Mouse (Mus musculus) heart, postnatal 14 days (tissue): ENCODE measurements around the gene Ntm. TPM values are rescaled to one million over a fixed set of nuclear protein-coding genes. Genes with fewer than 3 reads are reported as not detected.

Experiments used
- DNase-seq, 2 experiments: peaks; one replicate each; pipeline ENCODE4 v3.0.0; 2021 to 2022
- intact Hi-C: fragments of 180-260 bp; cut with DNase I; formaldehyde crosslinking; loops from one replicate; pipeline ENCODE4 v1.15.1; 2025
- total RNA-seq, 2 experiments: library from RNA; stranded (reverse); gene quantifications; 2 replicates each; pipeline ENCODE4 v1.2.3; 2021

The Ntm gene
- total RNA-seq, 2 experiments from 2014 or later = 3.3 to 3.5 TPM

GRCm38 (mm10) chr9:29389224-29389623, 573.7 kb downstream of the Ntm start:
- DNase-seq = no peak
- intact Hi-C loops = no loop called here

- no peak for DNase-seq
- intact Hi-C loops = no loop called here
Observed at GRCm38 (mm10) chr9:29387136-29387535, 575.8 kb downstream of the Ntm start.

GRCm38 (mm10) chr9:29377172-29378002, 585.6 kb downstream of the Ntm start:
- intact Hi-C loops = no loop called here

GRCm38 (mm10) chr9:29371341-29371740, 591.6 kb downstream of the Ntm start:
- no peak for DNase-seq
- intact Hi-C loops = no loop called here

More at GRCm38 (mm10) chr9:29377172-29378002, 585.6 kb downstream of the Ntm start:
- no peak for DNase-seq

- no peak for DNase-seq
- intact Hi-C loops = no loop called here
Observed at GRCm38 (mm10) chr9:29369621-29370020, 593.3 kb downstream of the Ntm start.

- no peak for DNase-seq
- intact Hi-C loops = no loop called here
Observed at GRCm38 (mm10) chr9:29368291-29368690, 594.6 kb downstream of the Ntm start.

- intact Hi-C loops = no loop called here
- no peak for DNase-seq
Observed at GRCm38 (mm10) chr9:29357796-29358195, 605.1 kb downstream of the Ntm start.

- intact Hi-C loops = no loop called here
- no peak for DNase-seq
Observed at GRCm38 (mm10) chr9:29342303-29342702, 620.6 kb downstream of the Ntm start.

GRCm38 (mm10) chr9:29341292-29341691, 621.6 kb downstream of the Ntm start:
- intact Hi-C loops = no loop called here
- no peak for DNase-seq

GRCm38 (mm10) chr9:29335671-29336070, 627.3 kb downstream of the Ntm start:
- no peak for DNase-seq
- intact Hi-C loops = no loop called here

- intact Hi-C loops = no loop called here
- peak; percentile 7 to 14 for DNase-seq
Observed at GRCm38 (mm10) chr9:29332296-29333090, 630.4 kb downstream of the Ntm start.

GRCm38 (mm10) chr9:29330486-29330885, 632.5 kb downstream of the Ntm start:
- intact Hi-C loops = no loop called here
- DNase-seq = no peak

GRCm38 (mm10) chr9:29326283-29326682, 636.7 kb downstream of the Ntm start:
- DNase-seq = no peak
- intact Hi-C loops = no loop called here

GRCm38 (mm10) chr9:29325137-29325536, 637.8 kb downstream of the Ntm start:
- peak; percentile 2 to 4 for DNase-seq
- intact Hi-C loops = no loop called here

GRCm38 (mm10) chr9:29319197-29319596, 643.7 kb downstream of the Ntm start:
- intact Hi-C loops = no loop called here
- no peak for DNase-seq

GRCm38 (mm10) chr9:29318676-29319162, 644.2 kb downstream of the Ntm start:
- no peak for DNase-seq
- intact Hi-C loops = no loop called here

- intact Hi-C loops = no loop called here
- no peak for DNase-seq
Observed at GRCm38 (mm10) chr9:29317623-29318022, 645.3 kb downstream of the Ntm start.

GRCm38 (mm10) chr9:29315842-29316241, 647.1 kb downstream of the Ntm start:
- intact Hi-C loops = no loop called here
- no peak for DNase-seq

- DNase-seq = no peak
- intact Hi-C loops = no loop called here
Observed at GRCm38 (mm10) chr9:29306961-29307360, 656.0 kb downstream of the Ntm start.

- intact Hi-C loops = no loop called here
- DNase-seq = no peak
Observed at GRCm38 (mm10) chr9:29298340-29298739, 664.6 kb downstream of the Ntm start.

- intact Hi-C loops = no loop called here
- DNase-seq = no peak
Observed at GRCm38 (mm10) chr9:29296752-29297151, 666.2 kb downstream of the Ntm start.
